Mouse (Mus musculus): ENCODE measurements around the gene Commd4. TPM values are rescaled to one million over a fixed set of nuclear protein-coding genes. Genes with fewer than 3 reads are reported as not detected.

Gene Commd4
- 10 to 100 TPM; 47.1 to 64.3 TPM for total RNA-seq (2023)

GRCm38 (mm10) chr9:57158013-57158470, at the start of gene Commd4:
Gene Commd4 (minus strand): TSS chr9:57158331.

GRCm38 (mm10) chr9:57148144-57148878, 9.8 kb downstream of the Commd4 start, which contains the start of gene Neil1:
Gene Neil1 (minus strand): TSS chr9:57148305.

GRCm38 (mm10) chr9:57130577-57131433, 27.3 kb downstream of the Commd4 start, which contains the start of gene Man2c1:
Gene Man2c1 (plus strand): TSS chr9:57130690.

Other genes starting within 250 kb of the Commd4 start
- 1 to 10 TPM; 2.3 to 3.2 TPM for gene Snx33, start 230.0 kb downstream of the Commd4 start, total RNA-seq (2023)
- gene Imp3, start 220.9 kb downstream of the Commd4 start, total RNA-seq (2023) = 10 to 100 TPM; 34.5 to 37.8 TPM
- 1 to 10 TPM; 1.8 to 2.2 TPM for gene Snupn, start 207.5 kb downstream of the Commd4 start, total RNA-seq (2023)
- 10 to 100 TPM; 17.4 to 18.5 TPM for gene Ptpn9, start 163.4 kb downstream of the Commd4 start, total RNA-seq (2023)
- gene Sin3a, start 86.3 kb downstream of the Commd4 start, total RNA-seq (2023) = 10 to 100 TPM; 72.9 to 79.6 TPM
- gene Man2c1, start 27.6 kb downstream of the Commd4 start, total RNA-seq (2023) = 10 to 100 TPM; 56.3 to 73.7 TPM
- gene Neil1, start 10.0 kb downstream of the Commd4 start, total RNA-seq (2023) = 1 to 10 TPM; 3.8 to 5.4 TPM
- not detected for gene Trcg1, start 78.2 kb upstream of the Commd4 start, total RNA-seq (2023)
- gene 1700017B05Rik, start 104.3 kb upstream of the Commd4 start, total RNA-seq (2023) = 10 to 100 TPM; 49.3 to 55.2 TPM

Measured in neutrophil, adult 59 days (primary cell).